Mouse (Mus musculus) kidney, embryonic 15.5 days (tissue): Measurements from ENCODE around the gene F5. TPM values are rescaled to one million over a fixed set of nuclear protein-coding genes. Genes with fewer than 3 reads are reported as not detected.
A peak's percentile ranks its signal among the peaks of the same experiment; 100 is the strongest.
"Not testable (repeated sequence)": the region's sequence is repeated elsewhere in the genome, so short reads cannot be mapped to it uniquely, and the experiment has no call there.

Source experiments
- ATAC-seq: fragments of 200-750 bp; cut with Nextera tagmentation; replicated peaks from 2 replicates; pipeline ENCODE4 v1.8.0; 2017; ENCODE audit warnings: moderate TSS enrichment; ENCODE audit not compliant: low FRiP score
- H3K27ac ChIP-seq: fragments of 300-500 bp; sonication (generic); 2 replicates; pipeline ENCODE4 v1.5.1; 2015; ENCODE audit warnings: mild to moderate bottlenecking, inconsistent platforms
- H3K27me3 ChIP-seq: fragments of 300-500 bp; sonication (generic); 2 replicates; pipeline ENCODE4 v1.6.1; 2015; ENCODE audit warnings: inconsistent platforms
- H3K36me3 ChIP-seq: fragments of 300-500 bp; sonication (generic); 2 replicates; pipeline ENCODE4 v1.6.1; 2015; ENCODE audit warnings: inconsistent platforms
- H3K4me1 ChIP-seq: fragments of 300-500 bp; sonication (generic); 2 replicates; pipeline ENCODE4 v1.6.1; 2015; ENCODE audit warnings: inconsistent platforms
- H3K4me2 ChIP-seq: fragments of 300-500 bp; sonication (generic); 2 replicates; pipeline ENCODE4 v1.6.1; 2015; ENCODE audit warnings: moderate library complexity, mild to moderate bottlenecking, inconsistent platforms
- H3K4me3 ChIP-seq: fragments of 300-500 bp; sonication (generic); replicated peaks from 2 replicates; pipeline ENCODE4 v1.5.1; 2015; ENCODE audit warnings: mild to moderate bottlenecking, inconsistent platforms
- H3K9ac ChIP-seq: fragments of 300-500 bp; sonication (generic); 2 replicates; pipeline ENCODE4 v1.6.1; 2015; ENCODE audit warnings: mild to moderate bottlenecking, inconsistent platforms
- H3K9me3 ChIP-seq: fragments of 300-500 bp; sonication (generic); replicated peaks from 2 replicates; pipeline ENCODE4 v1.6.1; 2016; ENCODE audit warnings: inconsistent platforms
- WGBS: fragments of 180-500 bp; shearing (Covaris S2); methylation state at CpG from one replicate; pipeline ENCODE4 v1.1.7; 2015; ENCODE audit warnings: mixed read lengths; 5-methylcytosine and 5-hydroxymethylcytosine counted together
- polyA plus RNA-seq: library from polyadenylated mRNA; unstranded; fragments of >200 nt; fragmentation: Nextera tagmentation; extraction: Ambion mirVana; gene quantifications from 2 replicates; pipeline ENCODE4 v1.2.1, GENCODE M21; 2015

The F5 gene
- polyA plus RNA-seq, 1 experiment from 2014 or later: 0.31 TPM

- no peak for ATAC-seq
- H3K27me3 ChIP-seq: no peaks in the 10 kb centered on the region
- no peak overlapping the region for H3K4me2 ChIP-seq
- H3K36me3 ChIP-seq: no peaks in the 10 kb centered on the region
- no peak overlapping the region for H3K9ac ChIP-seq
- no peaks in the 10 kb centered on the region for H3K9me3 ChIP-seq
- H3K4me1 ChIP-seq: peaks cover 6% of the 10 kb centered on the region; the same call in 1 of the 2 replicates
- 84% methylated on average over 4 of the region's 4 CpGs for WGBS
- no peak overlapping the region for H3K4me3 ChIP-seq
- H3K27ac ChIP-seq: no peak overlapping the region
These were observed 59.3 kb downstream of the F5 start for GRCm38 (mm10) chr1:164210899-164211298.

GRCm38 (mm10) chr1:164212686-164213085 is 61.0 kb downstream of the F5 start:
- Histone ChIP-seq H3K27me3 (no peaks in the 10 kb centered on the region), H3K4me2 (no peak overlapping the region), H3K4me3 (no peak overlapping the region), H3K27ac (no peak overlapping the region), H3K9ac (no peak overlapping the region), H3K9me3 (no peaks in the 10 kb centered on the region), H3K36me3 (no peaks in the 10 kb centered on the region), H3K4me1 (peaks cover 8% of the 10 kb centered on the region)
- ATAC-seq: no peak
- 85% methylated on average over 8 of the region's 8 CpGs for WGBS

GRCm38 (mm10) chr1:164214190-164214589 is 62.6 kb downstream of the F5 start:
- Histone ChIP-seq H3K36me3 (no peaks in the 10 kb centered on the region), H3K27me3 (no peaks in the 10 kb centered on the region), H3K4me3 (no peak overlapping the region), H3K9me3 (no peaks in the 10 kb centered on the region), H3K4me2 (no peak overlapping the region), H3K27ac (no peak overlapping the region), H3K9ac (no peak overlapping the region), H3K4me1 (peaks cover 15% of the 10 kb centered on the region)
- ATAC-seq: no peak
- WGBS: 19% methylated on average over 8 of the region's 8 CpGs

- WGBS: 39% methylated on average over 3 of the region's 3 CpGs
- no peak for ATAC-seq
- no peak overlapping the region for H3K4me3 ChIP-seq
- no peak overlapping the region for H3K9ac ChIP-seq
- H3K27me3 ChIP-seq: no peaks in the 10 kb centered on the region
- H3K36me3 ChIP-seq: no peaks in the 10 kb centered on the region
- no peak overlapping the region for H3K27ac ChIP-seq
- no peak overlapping the region for H3K4me2 ChIP-seq
- no peaks in the 10 kb centered on the region for H3K9me3 ChIP-seq
- H3K4me1 ChIP-seq: peaks cover 15% of the 10 kb centered on the region
These were observed 63.5 kb downstream of the F5 start for GRCm38 (mm10) chr1:164215097-164215496.

- Histone ChIP-seq H3K9me3 (no peaks in the 10 kb centered on the region), H3K9ac (no peak overlapping the region), H3K4me1 (peaks cover 15% of the 10 kb centered on the region), H3K4me3 (no peak overlapping the region), H3K4me2 (no peak overlapping the region), H3K27ac (no peak overlapping the region), H3K27me3 (no peaks in the 10 kb centered on the region), H3K36me3 (no peaks in the 10 kb centered on the region)
- 70% methylated on average over 6 of the region's 6 CpGs for WGBS
- no peak for ATAC-seq
These were observed 63.9 kb downstream of the F5 start for GRCm38 (mm10) chr1:164215540-164215939.

GRCm38 (mm10) chr1:164217791-164218685 is 66.4 kb downstream of the F5 start:
- ATAC-seq: no peak

GRCm38 (mm10) chr1:164220261-164220660 is 68.6 kb downstream of the F5 start:
- Histone ChIP-seq H3K9ac (no peak overlapping the region), H3K27me3 (peaks cover 7% of the 10 kb centered on the region), H3K4me2 (no peak overlapping the region), H3K4me1 (peaks cover 11% of the 10 kb centered on the region; the same call in 1 of the 2 replicates), H3K9me3 (no peaks in the 10 kb centered on the region), H3K27ac (no peak overlapping the region), H3K4me3 (no peak overlapping the region), H3K36me3 (no peaks in the 10 kb centered on the region)
- ATAC-seq: no peak
- 85% methylated on average over 4 of the region's 4 CpGs for WGBS

More at GRCm38 (mm10) chr1:164217791-164218685, 66.4 kb downstream of the F5 start:
- WGBS: 46% methylated on average over 15 of the region's 15 CpGs
- no peak overlapping the region for H3K9ac ChIP-seq
- no peaks in the 10 kb centered on the region for H3K9me3 ChIP-seq
- peaks cover 4% of the 10 kb centered on the region for H3K27me3 ChIP-seq
- no peak overlapping the region for H3K4me3 ChIP-seq
- H3K4me1 ChIP-seq: peaks cover 15% of the 10 kb centered on the region
- no peak overlapping the region for H3K27ac ChIP-seq
- H3K4me2 ChIP-seq: peak overlapping the region; percentile 29; the same call in 1 of the 2 replicates
- no peaks in the 10 kb centered on the region for H3K36me3 ChIP-seq

GRCm38 (mm10) chr1:164223089-164223488 is 71.5 kb downstream of the F5 start:
- peaks cover 7% of the 10 kb centered on the region for H3K27me3 ChIP-seq
- no peak overlapping the region for H3K27ac ChIP-seq
- peaks cover 3% of the 10 kb centered on the region; the same call in 1 of the 2 replicates for H3K4me1 ChIP-seq
- no peaks in the 10 kb centered on the region for H3K9me3 ChIP-seq
- no peaks in the 10 kb centered on the region for H3K36me3 ChIP-seq
- ATAC-seq: no peak
- H3K4me2 ChIP-seq: no peak overlapping the region
- H3K9ac ChIP-seq: no peak overlapping the region
- H3K4me3 ChIP-seq: no peak overlapping the region

GRCm38 (mm10) chr1:164231937-164232570 is 80.4 kb downstream of the F5 start:
- H3K4me3 ChIP-seq, H3K4me1 ChIP-seq, H3K9ac ChIP-seq, ATAC-seq, H3K27me3 ChIP-seq, H3K36me3 ChIP-seq, H3K4me2 ChIP-seq, H3K27ac ChIP-seq, H3K9me3 ChIP-seq: not testable (repeated sequence)
- 84% methylated on average over 2 of the region's 4 CpGs for WGBS

- no peak for ATAC-seq
- no peak overlapping the region for H3K27ac ChIP-seq
- H3K36me3 ChIP-seq: no peaks in the 10 kb centered on the region
- WGBS: 84% methylated on average over 1 of the region's 1 CpGs
- H3K9ac ChIP-seq: no peak overlapping the region
- no peaks in the 10 kb centered on the region for H3K4me1 ChIP-seq
- no peak overlapping the region for H3K4me2 ChIP-seq
- H3K9me3 ChIP-seq: no peaks in the 10 kb centered on the region
- H3K4me3 ChIP-seq: no peak overlapping the region
- H3K27me3 ChIP-seq: no peaks in the 10 kb centered on the region
These were observed 81.8 kb downstream of the F5 start for GRCm38 (mm10) chr1:164233447-164233846.

GRCm38 (mm10) chr1:164235078-164235477 is 83.4 kb downstream of the F5 start:
- Histone ChIP-seq H3K4me2 (no peak overlapping the region), H3K27ac (no peak overlapping the region), H3K4me3 (no peak overlapping the region), H3K9me3 (no peaks in the 10 kb centered on the region), H3K27me3 (no peaks in the 10 kb centered on the region), H3K4me1 (no peaks in the 10 kb centered on the region), H3K36me3 (no peaks in the 10 kb centered on the region), H3K9ac (no peak overlapping the region)
- ATAC-seq: 0 out of 2 replicates have a peak, but pooled peaks have one; percentile 43
- WGBS: 55% methylated on average over 7 of the region's 7 CpGs

- ATAC-seq: no peak
- 51% methylated on average over 7 of the region's 7 CpGs for WGBS
- Histone ChIP-seq H3K36me3 (no peaks in the 10 kb centered on the region), H3K9me3 (no peaks in the 10 kb centered on the region), H3K4me2 (no peak overlapping the region), H3K9ac (no peak overlapping the region), H3K27me3 (no peaks in the 10 kb centered on the region), H3K4me1 (no peaks in the 10 kb centered on the region), H3K27ac (no peak overlapping the region), H3K4me3 (no peak overlapping the region)
These were observed 84.4 kb downstream of the F5 start for GRCm38 (mm10) chr1:164236078-164236477.
